Mouse (Mus musculus) kidney, adult 2 months (tissue): ENCODE measurements around the gene Acat1.

Source experiments
- CTCF ChIP-seq: fragments of 200-500 bp; conservative IDR thresholded peaks from 2 replicates; pipeline ENCODE4 v1.5.1; 2011; ENCODE audit warnings: low read depth, mild to moderate bottlenecking, control low read depth, low read length, moderate library complexity, mixed read lengths; ENCODE audit not compliant: insufficient read depth, insufficient read length
- POLR2A ChIP-seq: fragments of 200-500 bp; IDR thresholded peaks from one replicate; pipeline ENCODE4 v1.6.1; 2011; ENCODE audit warnings: low read depth, low read length, control low read depth

GRCm38 (mm10) chr9:53609306-53609967 lies 745 bp downstream of the Acat1 start:
- TF ChIP-seq POLR2A, result no peak
- no peak for TF ChIP-seq CTCF
